Mouse (Mus musculus) heart, adult 2 months (tissue): ENCODE results near the gene Ap5z1.

ENCODE experiments used
- CTCF ChIP-seq: fragments of 200-600 bp; IDR thresholded peaks from 2 replicates; pipeline ENCODE4 v1.8.1; 2022; ENCODE audit warnings: antibody characterized with exemption, mild to moderate bottlenecking, moderate library complexity
- EP300 ChIP-seq: fragments of 200-500 bp; IDR thresholded peaks from 2 replicates; pipeline ENCODE4 v1.6.1; 2011; ENCODE audit warnings: low read depth, low read length, control low read depth; ENCODE audit not compliant: insufficient read depth
- POLR2A ChIP-seq: fragments of 200-500 bp; IDR thresholded peaks from 2 replicates; pipeline ENCODE4 v1.6.1; 2011; ENCODE audit warnings: mild to moderate bottlenecking, low read depth, low read length, control low read depth; ENCODE audit not compliant: insufficient read depth

- no peak for TF ChIP-seq CTCF
- TF ChIP-seq POLR2A, result no peak
- TF ChIP-seq EP300, result no peak
These were observed 19.8 kb upstream of the Ap5z1 start for GRCm38 (mm10) chr5:142443994-142444393.
